Mouse (Mus musculus) erythroblast, adult 5-6 weeks (primary cell): ENCODE results near the gene Kat8. TPM values are rescaled to one million over a fixed set of nuclear protein-coding genes. Genes with fewer than 3 reads are reported as not detected.

Source experiments
- ATAC-seq: replicated peaks from 2 replicates; pipeline ENCODE4 v1.8.0; 2016; ENCODE audit warnings: moderate number of reproducible peaks, mild to moderate bottlenecking, moderate TSS enrichment, inconsistent platforms; ENCODE audit not compliant: poor library complexity, low FRiP score, severe bottlenecking
- total RNA-seq, 2 experiments: library from RNA; stranded (forward) in 1 of 2; stranded (reverse) in 1 of 2; fragments of 150-400 nt in 1 of 2; fragments of 200-764, 138-1000 nt in 1 of 2; gene quantifications; 2 replicates each; pipeline versions ENCODE4 v1.2.3 to v1.2.4; 2015 to 2017; ENCODE audit warnings: low replicate concordance in 2 of 2

Kat8 gene
- total RNA-seq, 2 experiments from 2014 or later: 3.5 to 16.4 TPM

GRCm38 (mm10) chr7:127967922-127968828, 55.9 kb downstream of the Kat8 start:
- ATAC-seq: peak; percentile 46

- no peak for ATAC-seq
These were observed 62.2 kb downstream of the Kat8 start for GRCm38 (mm10) chr7:127974413-127974930.

Other genes starting within 250 kb of the Kat8 start
- gene Bcl7c, start 203.6 kb upstream of the Kat8 start, total RNA-seq (2015; ENCODE audit: low replicate concordance): 28.8 and 41.3 TPM in 2 replicates
- 3.8 and 4.3 TPM in 2 replicates for gene Bcl7c, start 203.6 kb upstream of the Kat8 start, total RNA-seq (2017; ENCODE audit: low replicate concordance)
- gene Ctf1, start 199.8 kb upstream of the Kat8 start, total RNA-seq (2015; ENCODE audit: low replicate concordance): 0.63 TPM in 1 of 2 replicates, not detected in the other
- not detected in 2 replicates for gene Ctf1, start 199.8 kb upstream of the Kat8 start, total RNA-seq (2017; ENCODE audit: low replicate concordance)
- not detected in 2 replicates for gene Ctf2, start 180.3 kb upstream of the Kat8 start, total RNA-seq (2015; ENCODE audit: low replicate concordance)
- not detected in 2 replicates for gene Ctf2, start 180.3 kb upstream of the Kat8 start, total RNA-seq (2017; ENCODE audit: low replicate concordance)
- gene Fbxl19, start 168.0 kb upstream of the Kat8 start, total RNA-seq (2015; ENCODE audit: low replicate concordance): 2.7 and 6.0 TPM in 2 replicates
- gene Fbxl19, start 168.0 kb upstream of the Kat8 start, total RNA-seq (2017; ENCODE audit: low replicate concordance): 3.1 and 6.2 TPM in 2 replicates
- gene Orai3, start 142.7 kb upstream of the Kat8 start, total RNA-seq (2015; ENCODE audit: low replicate concordance): 2.9 and 9.0 TPM in 2 replicates
- gene Orai3, start 142.7 kb upstream of the Kat8 start, total RNA-seq (2017; ENCODE audit: low replicate concordance): 5.7 and 9.8 TPM in 2 replicates
- 3.8 and 18.2 TPM in 2 replicates for gene Setd1a, start 135.8 kb upstream of the Kat8 start, total RNA-seq (2015; ENCODE audit: low replicate concordance)
- 8.9 and 11.3 TPM in 2 replicates for gene Setd1a, start 135.8 kb upstream of the Kat8 start, total RNA-seq (2017; ENCODE audit: low replicate concordance)
- gene Gm49388, start 126.9 kb upstream of the Kat8 start, total RNA-seq (2015; ENCODE audit: low replicate concordance): 7.5 TPM in 1 of 2 replicates, not detected in the other
- gene Gm49388, start 126.9 kb upstream of the Kat8 start, total RNA-seq (2017; ENCODE audit: low replicate concordance): 2.0 and 5.3 TPM in 2 replicates
- gene Hsd3b7, start 111.9 kb upstream of the Kat8 start, total RNA-seq (2015; ENCODE audit: low replicate concordance): 2.7 and 9.2 TPM in 2 replicates
- gene Hsd3b7, start 111.9 kb upstream of the Kat8 start, total RNA-seq (2017; ENCODE audit: low replicate concordance): 3.8 and 4.3 TPM in 2 replicates
- gene Stx4a, start 88.2 kb upstream of the Kat8 start, total RNA-seq (2015; ENCODE audit: low replicate concordance): 9.8 and 24.9 TPM in 2 replicates
- 17.0 and 17.9 TPM in 2 replicates for gene Stx4a, start 88.2 kb upstream of the Kat8 start, total RNA-seq (2017; ENCODE audit: low replicate concordance)
- gene Stx1b, start 88.0 kb upstream of the Kat8 start, total RNA-seq (2015; ENCODE audit: low replicate concordance): not detected in 2 replicates
- not detected in 2 replicates for gene Stx1b, start 88.0 kb upstream of the Kat8 start, total RNA-seq (2017; ENCODE audit: low replicate concordance)
- 6.7 and 11.1 TPM in 2 replicates for gene Zfp646, start 36.3 kb upstream of the Kat8 start, total RNA-seq (2015; ENCODE audit: low replicate concordance)
- gene Zfp646, start 36.3 kb upstream of the Kat8 start, total RNA-seq (2017; ENCODE audit: low replicate concordance): 14.4 and 15.4 TPM in 2 replicates
- 1.5 and 6.1 TPM in 2 replicates for gene Zfp668, start 35.7 kb upstream of the Kat8 start, total RNA-seq (2015; ENCODE audit: low replicate concordance)
- 2.3 and 7.4 TPM in 2 replicates for gene Zfp668, start 35.7 kb upstream of the Kat8 start, total RNA-seq (2017; ENCODE audit: low replicate concordance)
- not detected in 2 replicates for gene Prss53, start 21.5 kb upstream of the Kat8 start, total RNA-seq (2015; ENCODE audit: low replicate concordance)
- gene Prss53, start 21.5 kb upstream of the Kat8 start, total RNA-seq (2017; ENCODE audit: low replicate concordance): not detected in 2 replicates
- not detected in 2 replicates for gene Gm21974, start 17.1 kb upstream of the Kat8 start, total RNA-seq (2015; ENCODE audit: low replicate concordance)
- not detected in 2 replicates for gene Gm21974, start 17.1 kb upstream of the Kat8 start, total RNA-seq (2017; ENCODE audit: low replicate concordance)
- gene Vkorc1, start 16.9 kb upstream of the Kat8 start, total RNA-seq (2015; ENCODE audit: low replicate concordance): 9.8 and 25.7 TPM in 2 replicates
- gene Vkorc1, start 16.9 kb upstream of the Kat8 start, total RNA-seq (2017; ENCODE audit: low replicate concordance): 0.94 and 2.5 TPM in 2 replicates
- 25.1 and 43.8 TPM in 2 replicates for gene Bckdk, start 8.4 kb upstream of the Kat8 start, total RNA-seq (2015; ENCODE audit: low replicate concordance)
- 12.5 and 12.9 TPM in 2 replicates for gene Bckdk, start 8.4 kb upstream of the Kat8 start, total RNA-seq (2017; ENCODE audit: low replicate concordance)
- gene Prss8, start 17.6 kb downstream of the Kat8 start, total RNA-seq (2015; ENCODE audit: low replicate concordance): not detected in 2 replicates
- not detected in 2 replicates for gene Prss8, start 17.6 kb downstream of the Kat8 start, total RNA-seq (2017; ENCODE audit: low replicate concordance)
- not detected in 2 replicates for gene Prss36, start 34.2 kb downstream of the Kat8 start, total RNA-seq (2015; ENCODE audit: low replicate concordance)
- not detected in 2 replicates for gene Prss36, start 34.2 kb downstream of the Kat8 start, total RNA-seq (2017; ENCODE audit: low replicate concordance)
- gene Fus, start 54.9 kb downstream of the Kat8 start, total RNA-seq (2015; ENCODE audit: low replicate concordance): 59.6 and 159 TPM in 2 replicates
- 19.3 and 43.4 TPM in 2 replicates for gene Fus, start 54.9 kb downstream of the Kat8 start, total RNA-seq (2017; ENCODE audit: low replicate concordance)
- gene Pycard, start 81.4 kb downstream of the Kat8 start, total RNA-seq (2015; ENCODE audit: low replicate concordance): 33.6 and 42.6 TPM in 2 replicates
- 3.2 and 3.3 TPM in 2 replicates for gene Pycard, start 81.4 kb downstream of the Kat8 start, total RNA-seq (2017; ENCODE audit: low replicate concordance)
- not detected in 2 replicates for gene Trim72, start 91.4 kb downstream of the Kat8 start, total RNA-seq (2015; ENCODE audit: low replicate concordance)
- gene Trim72, start 91.4 kb downstream of the Kat8 start, total RNA-seq (2017; ENCODE audit: low replicate concordance): not detected in 2 replicates
- 44.6 and 47.6 TPM in 2 replicates for gene Itgam, start 150.1 kb downstream of the Kat8 start, total RNA-seq (2015; ENCODE audit: low replicate concordance)
- 46.6 and 54.4 TPM in 2 replicates for gene Itgam, start 150.1 kb downstream of the Kat8 start, total RNA-seq (2017; ENCODE audit: low replicate concordance)
- gene Gm49368, start 150.2 kb downstream of the Kat8 start, total RNA-seq (2015; ENCODE audit: low replicate concordance): not detected in 2 replicates
- not detected in 2 replicates for gene Gm49368, start 150.2 kb downstream of the Kat8 start, total RNA-seq (2017; ENCODE audit: low replicate concordance)
- 0.21 and 0.38 TPM in 2 replicates for gene Itgax, start 217.0 kb downstream of the Kat8 start, total RNA-seq (2015; ENCODE audit: low replicate concordance)
- 1.4 and 1.5 TPM in 2 replicates for gene Itgax, start 217.0 kb downstream of the Kat8 start, total RNA-seq (2017; ENCODE audit: low replicate concordance)
- 3.5 and 7.7 TPM in 2 replicates for gene Itgad, start 241.9 kb downstream of the Kat8 start, total RNA-seq (2015; ENCODE audit: low replicate concordance)
- gene Itgad, start 241.9 kb downstream of the Kat8 start, total RNA-seq (2017; ENCODE audit: low replicate concordance): 7.4 and 21.2 TPM in 2 replicates